Mouse (Mus musculus): ENCODE results near the gene March11.

March11 gene

DNA sequence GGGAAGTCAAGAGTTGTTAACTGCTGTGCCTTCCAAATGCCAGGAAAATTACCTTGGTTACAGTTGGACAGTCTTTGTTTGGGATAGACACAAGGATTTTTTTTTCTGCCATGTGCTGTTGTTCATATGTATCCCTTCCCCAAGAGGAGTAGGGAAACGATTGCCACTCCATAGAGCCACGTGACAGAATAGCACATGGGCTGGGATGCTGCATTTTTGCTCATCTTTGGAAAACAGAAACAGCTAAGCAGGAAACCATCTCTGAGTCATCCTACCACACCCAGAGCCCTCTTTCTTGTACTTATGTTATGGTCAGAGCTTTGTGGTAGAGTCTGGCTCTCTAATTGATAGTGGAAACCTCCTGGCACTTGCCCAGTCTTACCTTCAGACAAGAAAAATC, 65.4 kb downstream of the March11 start:
- no peak for DNase-seq (ENCODE audit: low read depth, low spot score)

DNA sequence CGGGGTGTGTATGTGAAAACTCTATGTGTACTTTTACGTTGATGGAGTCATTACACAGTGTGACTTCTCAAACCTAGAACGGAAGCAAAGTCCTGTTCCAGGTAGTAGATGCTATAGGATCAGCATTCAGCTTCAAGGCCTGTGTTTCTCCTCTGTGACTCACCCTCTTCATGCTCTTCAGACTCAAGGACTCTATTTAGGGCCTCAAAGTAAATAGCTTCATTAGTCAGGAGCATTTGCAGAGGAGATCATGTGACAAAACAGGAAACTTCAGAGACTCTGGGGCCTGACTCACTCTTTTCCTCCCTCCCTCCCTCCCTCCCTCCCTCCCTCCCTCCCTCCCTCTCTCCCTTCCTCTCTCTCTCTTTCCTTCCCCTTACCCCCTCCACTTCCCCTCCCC, 66.1 kb downstream of the March11 start:
- no peak for DNase-seq (ENCODE audit: low read depth, low spot score)

DNA sequence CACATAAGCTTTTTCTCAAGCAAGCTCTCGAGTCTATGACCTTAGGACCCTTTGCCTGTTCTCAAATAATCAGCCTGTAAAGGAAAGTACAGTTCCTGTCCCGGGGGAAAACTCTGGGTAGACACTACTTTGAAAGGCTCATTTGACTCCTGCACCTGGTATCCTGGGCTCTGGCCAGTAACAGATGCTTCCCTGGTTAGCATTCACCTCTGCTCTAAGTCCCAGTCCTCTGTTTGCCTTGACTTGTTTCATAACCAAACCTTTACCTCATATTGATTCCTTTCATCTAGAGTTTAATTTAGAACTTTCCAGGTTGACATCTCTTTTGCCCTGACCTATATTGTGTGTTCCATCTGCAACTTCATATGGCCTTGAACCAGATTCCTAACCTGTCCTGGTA, 68.5 kb downstream of the March11 start:
- DNase-seq (ENCODE audit: low read depth, low spot score) = no peak

DNA sequence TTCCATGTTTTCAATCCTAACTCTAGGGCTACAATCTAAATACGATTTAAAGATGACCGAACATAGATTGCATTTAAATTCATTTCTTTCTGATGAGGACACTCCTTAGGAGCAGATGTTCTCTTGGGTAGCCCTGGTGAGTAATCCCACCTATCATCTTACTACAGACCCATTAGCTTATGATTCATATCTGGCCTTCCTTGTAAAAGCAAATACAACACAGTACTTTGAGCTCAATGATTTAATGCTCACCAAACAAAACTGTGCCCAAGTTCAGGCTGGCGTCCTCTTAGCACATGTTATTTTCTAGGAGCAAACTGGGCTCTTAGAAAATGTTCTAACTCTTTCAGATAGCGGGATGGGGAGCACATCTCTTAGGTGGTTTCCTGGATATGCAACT, 70.0 kb downstream of the March11 start:
- no peak for DNase-seq (ENCODE audit: low read depth, low spot score)

DNA sequence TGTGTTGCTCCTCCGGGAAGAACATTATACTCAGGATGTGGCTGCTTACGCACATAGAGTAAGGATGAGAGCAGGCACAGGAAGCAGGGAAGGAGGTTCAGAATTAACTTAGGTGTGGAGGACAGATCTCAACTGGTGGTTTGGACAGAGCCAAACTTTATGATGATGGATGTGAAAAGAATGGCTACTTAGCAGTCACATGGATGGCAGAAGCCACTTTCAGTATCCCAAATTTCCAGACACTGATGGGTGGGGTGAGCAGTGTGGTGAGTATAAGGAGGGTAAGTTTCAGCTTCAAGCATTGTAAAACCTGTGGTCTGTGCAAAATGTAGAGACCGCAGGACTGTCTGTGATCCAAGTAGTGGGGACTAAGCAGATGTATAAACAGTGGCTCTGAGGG, 71.0 kb downstream of the March11 start:
- no peak for DNase-seq (ENCODE audit: low read depth, low spot score)

DNA sequence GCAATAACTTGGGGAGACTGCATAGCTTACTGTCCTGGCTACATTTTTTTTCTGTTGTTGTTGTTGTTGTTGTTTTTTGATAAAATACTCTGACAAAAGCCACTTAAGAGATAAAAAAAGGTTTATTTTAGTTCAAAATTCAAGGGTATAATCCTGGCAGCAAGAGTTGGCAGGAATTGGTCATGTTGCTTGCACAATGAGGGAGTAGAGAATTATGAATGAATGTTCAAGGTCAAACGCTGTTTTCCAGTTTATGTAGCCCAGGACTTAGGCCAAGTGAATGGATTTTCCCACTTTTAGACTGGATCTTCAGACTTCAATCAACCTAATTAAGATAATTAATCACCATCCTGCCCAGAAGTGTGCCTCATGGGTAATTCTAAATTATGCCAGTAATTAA, 72.0 kb downstream of the March11 start:
- DNase-seq (ENCODE audit: low read depth, low spot score) = no peak

DNA sequence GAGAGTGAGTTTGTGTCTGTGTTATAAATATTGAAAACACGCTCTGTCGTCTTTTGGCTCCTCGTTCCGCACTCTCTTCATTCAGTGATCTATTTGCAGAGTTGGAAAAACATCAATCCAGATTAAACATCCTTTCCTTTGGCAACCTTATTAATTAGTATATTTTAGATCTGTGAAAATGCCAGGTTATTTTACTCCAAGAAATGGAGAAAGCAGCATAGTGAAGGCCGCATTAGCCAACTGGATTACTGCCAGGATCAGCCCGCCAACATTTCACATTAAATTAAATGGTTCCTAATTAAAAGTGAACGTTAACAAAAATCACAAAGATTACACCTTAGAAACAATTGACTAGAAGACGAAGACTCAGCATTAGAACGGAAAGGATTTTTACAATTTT, 81.2 kb downstream of the March11 start:
- DNase-seq (ENCODE audit: low read depth, low spot score) = no peak

DNA sequence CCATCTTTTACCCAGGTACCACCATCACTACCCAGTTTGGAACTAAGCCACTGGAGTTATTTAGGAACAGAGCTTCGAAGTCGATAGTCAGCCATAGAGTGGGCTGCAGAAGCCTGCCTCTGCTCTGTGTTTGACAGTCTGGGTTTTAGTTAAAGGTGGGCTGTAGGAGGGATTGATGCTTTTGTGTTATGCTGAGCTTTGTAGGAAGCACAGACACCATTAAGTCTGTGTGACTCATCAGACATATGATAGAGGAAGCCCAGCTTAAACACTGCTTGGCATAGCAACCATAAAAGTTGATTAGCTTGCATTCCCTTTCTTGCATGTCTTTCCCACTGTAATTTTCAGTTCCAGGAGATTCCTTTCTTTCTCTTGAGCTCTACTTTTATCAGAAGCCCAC, 87.7 kb downstream of the March11 start:
- DNase-seq (ENCODE audit: low read depth, low spot score) = no peak

DNA sequence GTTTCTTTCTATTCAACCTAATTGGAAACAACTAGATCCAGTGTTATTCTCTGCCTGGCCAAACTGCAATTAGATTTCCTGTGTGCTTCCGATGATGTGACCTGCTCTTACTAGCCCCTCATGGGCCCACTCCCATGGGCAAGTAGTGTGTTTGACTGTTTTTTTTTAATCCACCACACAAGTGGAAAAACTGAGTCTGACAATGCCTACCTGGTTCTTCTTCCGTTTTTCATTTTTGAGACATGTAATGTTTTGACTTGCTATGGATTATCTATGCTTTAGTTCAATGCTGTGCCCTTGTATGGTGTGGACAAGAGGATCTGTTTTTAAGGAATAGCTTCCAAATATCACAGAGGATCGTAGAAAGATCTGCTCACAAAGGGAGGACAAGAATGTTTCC, 116.4 kb downstream of the March11 start:
- no peak for DNase-seq (ENCODE audit: low read depth, low spot score)

DNA sequence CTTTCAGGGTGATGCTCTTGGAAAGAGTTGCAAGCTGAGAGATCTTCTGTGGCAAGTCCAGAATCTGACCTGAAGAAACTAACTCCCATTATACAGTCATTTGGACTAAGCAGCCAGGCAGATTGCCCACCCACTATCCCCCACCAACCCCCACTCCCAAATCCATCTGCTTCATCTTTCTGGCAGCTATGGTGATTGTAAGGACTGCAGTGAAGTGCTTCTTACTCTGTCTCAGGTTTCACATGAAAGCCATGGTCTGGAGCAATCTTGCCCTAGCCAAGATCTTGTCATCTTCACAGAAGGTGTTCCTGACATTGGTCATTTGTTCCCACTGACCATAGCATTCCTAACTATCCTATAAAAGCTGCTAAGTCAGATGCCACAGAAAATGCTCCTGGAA, 117.4 kb downstream of the March11 start:
- no peak for DNase-seq (ENCODE audit: low read depth, low spot score)

DNA sequence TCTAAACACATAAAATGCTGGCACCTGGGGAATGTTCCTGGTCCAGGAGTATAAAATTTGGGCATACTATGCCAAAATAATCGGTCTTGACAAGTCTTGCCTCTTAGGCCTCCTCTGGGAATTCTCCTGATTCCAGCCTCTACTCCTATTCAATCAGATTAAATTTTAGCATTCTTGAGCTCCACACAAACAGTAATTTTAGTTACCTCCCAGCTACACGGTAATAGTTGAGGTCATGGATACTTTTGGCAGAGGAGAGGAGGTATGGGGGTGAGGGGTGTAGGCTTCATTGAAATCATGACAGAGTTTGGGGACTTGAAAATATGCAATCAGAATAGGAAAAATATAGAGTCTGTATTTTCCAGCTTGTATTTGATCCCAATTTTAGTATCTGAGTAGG, 121.7 kb downstream of the March11 start:
- no peak for DNase-seq (ENCODE audit: low read depth, low spot score)

DNA sequence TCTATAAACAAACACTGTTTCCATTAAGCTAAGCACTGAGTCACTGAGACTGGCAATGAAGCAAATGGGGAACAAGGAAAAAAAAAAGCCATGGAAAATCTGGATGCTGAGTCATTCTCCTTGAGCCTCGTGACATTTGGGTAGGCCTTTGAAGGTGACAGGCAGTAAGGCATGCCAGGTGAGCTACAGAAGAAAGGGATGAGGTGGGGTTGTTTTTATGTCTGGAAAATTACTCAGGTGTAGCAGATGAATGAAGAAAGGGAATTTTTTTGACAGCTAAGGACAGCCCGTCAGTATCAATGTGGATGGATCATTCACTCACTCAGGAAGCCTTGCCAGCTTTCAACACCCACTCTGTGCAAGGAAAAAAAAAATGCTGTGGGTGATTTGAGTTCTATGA, 123.8 kb downstream of the March11 start:
- DNase-seq (ENCODE audit: low read depth, low spot score) = no peak

DNA sequence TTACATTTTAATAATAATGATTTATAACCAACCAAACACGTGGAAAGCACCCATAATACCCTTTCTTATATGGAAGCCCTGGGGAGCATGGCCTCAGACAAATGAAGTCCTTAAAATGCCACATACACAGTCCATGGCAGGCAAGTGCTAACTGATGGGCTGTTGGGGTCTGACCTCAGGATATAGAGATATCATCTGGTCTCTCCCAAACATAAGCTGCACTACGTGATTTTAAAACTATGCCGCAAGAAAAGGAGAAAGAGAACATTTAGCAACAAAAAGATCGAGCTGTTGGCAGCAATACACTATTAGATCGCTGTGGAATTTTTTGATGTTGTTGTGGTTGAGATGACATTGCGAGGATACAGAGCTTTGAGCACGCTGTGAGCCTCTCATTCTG, 126.9 kb downstream of the March11 start:
- no peak for DNase-seq (ENCODE audit: low read depth, low spot score)

DNA sequence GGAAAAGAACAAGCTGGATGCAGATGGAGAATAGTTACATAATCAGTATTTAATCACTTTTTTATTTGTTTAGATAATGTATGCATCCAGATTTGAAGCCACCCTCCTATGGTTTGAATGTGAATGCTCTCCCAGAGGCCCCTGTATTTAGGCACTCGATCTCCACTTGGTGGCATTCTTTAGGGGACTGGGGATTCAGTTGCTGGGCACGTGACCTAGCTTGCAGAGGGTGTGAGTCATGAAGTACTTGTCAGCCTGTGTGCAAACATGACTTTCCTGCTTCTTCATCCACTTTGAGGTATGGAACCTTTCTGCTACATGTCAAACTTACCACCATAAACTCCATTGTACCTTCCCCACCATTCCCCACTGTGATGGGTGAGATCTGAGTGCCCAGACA, 128.3 kb downstream of the March11 start:
- DNase-seq (ENCODE audit: low read depth, low spot score) = no peak

Measured in ZHBTc4 (cell line).